Mouse (Mus musculus) liver, embryonic 14.5 days (tissue): Measurements from ENCODE around the gene Acot7. TPM values are rescaled to one million over a fixed set of nuclear protein-coding genes. Genes with fewer than 3 reads are reported as not detected.
A peak's percentile ranks its signal among the peaks of the same experiment; 100 is the strongest.

Experiments used
- ATAC-seq: fragments of 200-750 bp; cut with Nextera tagmentation; 2 replicates; pipeline ENCODE4 v1.8.0; 2017; ENCODE audit warnings: moderate number of reproducible peaks, mild to moderate bottlenecking, moderate library complexity; ENCODE audit not compliant: insufficient read depth
- DNase-seq, 3 experiments: peaks; one replicate each; pipeline ENCODE4 v3.0.0-alpha.2; 2012 to 2013; ENCODE audit warnings: low read depth in 3 of 3, low spot score in 3 of 3
- H3K27ac ChIP-seq: fragments of 300-500 bp; sonication (generic); 2 replicates; pipeline ENCODE4 v1.5.1; 2014; ENCODE audit warnings: moderate library complexity, mild to moderate bottlenecking, control low read depth, inconsistent platforms
- H3K27me3 ChIP-seq: fragments of 300-500 bp; sonication (generic); 2 replicates; pipeline ENCODE4 v1.6.1; 2014; ENCODE audit warnings: mild to moderate bottlenecking, low read length, moderate library complexity; ENCODE audit not compliant: control insufficient read depth, insufficient read depth
- H3K36me3 ChIP-seq: fragments of 300-500 bp; sonication (generic); replicated peaks from 2 replicates; pipeline ENCODE4 v1.6.1; 2014; ENCODE audit warnings: low read depth; ENCODE audit not compliant: control insufficient read depth, insufficient read depth
- H3K4me1 ChIP-seq, 2 experiments: fragments of 200-500 bp in 1 of 2; fragments of 300-500 bp in 1 of 2; sonication (generic) in 1 of 2; replicated peaks; 2 replicates each; pipeline ENCODE4 v1.6.1; 2012 to 2014; ENCODE audit warnings: antibody characterized with exemption in 1 of 2, inconsistent platforms in 1 of 2, low read length in 1 of 2; ENCODE audit not compliant: control insufficient read depth in 2 of 2, insufficient read depth in 2 of 2
- H3K4me2 ChIP-seq: fragments of 300-500 bp; sonication (generic); 2 replicates; pipeline ENCODE4 v1.6.1; 2014; ENCODE audit warnings: low read depth, mild to moderate bottlenecking, control low read depth, moderate library complexity
- H3K4me3 ChIP-seq, 2 experiments: fragments of 200-500 bp in 1 of 2; fragments of 300-500 bp in 1 of 2; sonication (generic) in 1 of 2; 2 replicates each; pipeline ENCODE4 v1.5.1; 2012 to 2014; ENCODE audit warnings: low read depth in 2 of 2, low read length in 2 of 2, mild to moderate bottlenecking in 2 of 2, control low read depth in 1 of 2, inconsistent platforms in 1 of 2, moderate library complexity in 1 of 2; ENCODE audit not compliant: insufficient read depth in 1 of 2
- H3K9ac ChIP-seq: fragments of 300-500 bp; sonication (generic); replicated peaks from 2 replicates; pipeline ENCODE4 v1.6.1; 2014; ENCODE audit warnings: mild to moderate bottlenecking, control low read depth, moderate library complexity
- H3K9me3 ChIP-seq: fragments of 300-500 bp; sonication (generic); 2 replicates; pipeline ENCODE4 v1.6.1; 2016; ENCODE audit warnings: low read length, mixed read lengths; ENCODE audit not compliant: control insufficient read depth
- CTCF ChIP-seq: IDR thresholded peaks from 2 replicates; pipeline ENCODE4 v1.5.1; 2016; ENCODE audit warnings: antibody characterized with exemption, low read depth, control low read depth
- EP300 ChIP-seq: IDR thresholded peaks from 2 replicates; pipeline ENCODE4 v1.6.1; 2016; ENCODE audit warnings: antibody characterized with exemption, low read depth
- WGBS: fragments of 180-500 bp; shearing (Covaris S2); extraction: QIAGEN DNeasy Blood & Tissue Kit; methylation state at CpG from one replicate; pipeline ENCODE4 v1.1.7; 2014; ENCODE audit not compliant: insufficient replicate concordance; 5-methylcytosine and 5-hydroxymethylcytosine counted together
- polyA plus RNA-seq, 2 experiments: library from polyadenylated mRNA; depleted of rRNA in 1 of 2; stranded (reverse) in 1 of 2; unstranded in 1 of 2; fragments of >200 nt; fragmentation: Nextera tagmentation in 1 of 2; extraction: Ambion mirVana in 1 of 2; gene quantifications; 2 replicates each; pipeline versions ENCODE4 v1.2.1 to v1.2.3; 2012 to 2014

The Acot7 gene
- polyA plus RNA-seq, 2 experiments = 12.5 to 13.0 TPM

DNA sequence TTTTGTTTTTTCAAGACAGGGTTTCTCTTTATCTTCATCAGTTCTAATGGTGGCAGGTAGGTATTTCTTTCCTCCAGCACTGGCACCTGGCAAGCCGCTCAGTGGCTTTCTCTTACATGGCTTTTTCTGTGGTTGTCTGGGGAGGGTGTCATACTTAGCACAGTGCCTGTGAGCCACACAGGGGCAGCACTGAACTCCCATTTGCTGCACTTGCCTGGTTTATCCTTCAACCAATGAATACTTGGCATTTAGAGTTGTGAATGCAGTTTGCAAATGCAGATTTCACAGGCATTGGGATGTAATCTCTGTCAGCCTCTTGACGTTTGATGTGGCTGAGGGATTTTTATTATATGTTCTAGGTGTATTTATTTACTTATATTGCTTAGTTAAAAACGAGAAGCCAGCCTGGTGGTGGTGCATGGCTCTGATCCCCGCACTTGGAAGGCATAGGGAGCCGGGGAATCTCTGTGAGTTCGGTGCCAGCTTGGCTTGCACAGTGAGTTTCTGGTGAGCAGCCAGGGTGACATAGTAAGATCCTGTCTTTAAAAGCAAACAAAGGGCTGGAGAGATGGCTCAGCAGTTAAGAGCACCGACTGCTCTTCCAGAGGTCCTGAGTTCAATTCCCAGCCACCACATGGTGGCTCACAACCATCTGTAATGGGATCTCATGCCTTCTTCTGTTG is 6.6 kb downstream of the Acot7 start:
- Histone ChIP-seq H3K4me1 (peaks cover 20 to 25% of the 10 kb centered on the region in 2 experiments), H3K9ac (no peak overlapping the region), H3K36me3 (no peaks in the 10 kb centered on the region), H3K4me3 (no peak overlapping the region), H3K27ac (no peak overlapping the region), H3K9me3 (no peaks in the 10 kb centered on the region), H3K4me2 (no peak overlapping the region), H3K27me3 (peaks cover under 1% of the 10 kb centered on the region; the same call in 1 of the 2 replicates)
- TF ChIP-seq CTCF = peak; percentile 41
- TF ChIP-seq EP300 = no peak
- ATAC-seq (no peak), DNase-seq (no peak)
- WGBS = 63% methylated on average over 7 of the region's 7 CpGs

- Histone ChIP-seq H3K27ac (no peak overlapping the region), H3K36me3 (no peaks in the 10 kb centered on the region), H3K9me3 (no peaks in the 10 kb centered on the region), H3K4me2 (peak overlapping the region; percentile 43), H3K4me1 (peaks cover 25 to 31% of the 10 kb centered on the region in 2 experiments), H3K27me3 (no peaks in the 10 kb centered on the region), H3K4me3 (no peak overlapping the region), H3K9ac (no peak overlapping the region)
- peak; percentile 70; the same call in 1 of the 2 replicates for ATAC-seq
- peak; percentile 52 for TF ChIP-seq CTCF
- TF ChIP-seq EP300 = no peak
- 3% methylated on average over 3 of the region's 3 CpGs for WGBS
- DNase-seq = peak; percentile 41 to 59 (median 50)
These were observed 7.2 kb downstream of the Acot7 start for GRCm38 (mm10) chr4:152185137-152185509.

DNA sequence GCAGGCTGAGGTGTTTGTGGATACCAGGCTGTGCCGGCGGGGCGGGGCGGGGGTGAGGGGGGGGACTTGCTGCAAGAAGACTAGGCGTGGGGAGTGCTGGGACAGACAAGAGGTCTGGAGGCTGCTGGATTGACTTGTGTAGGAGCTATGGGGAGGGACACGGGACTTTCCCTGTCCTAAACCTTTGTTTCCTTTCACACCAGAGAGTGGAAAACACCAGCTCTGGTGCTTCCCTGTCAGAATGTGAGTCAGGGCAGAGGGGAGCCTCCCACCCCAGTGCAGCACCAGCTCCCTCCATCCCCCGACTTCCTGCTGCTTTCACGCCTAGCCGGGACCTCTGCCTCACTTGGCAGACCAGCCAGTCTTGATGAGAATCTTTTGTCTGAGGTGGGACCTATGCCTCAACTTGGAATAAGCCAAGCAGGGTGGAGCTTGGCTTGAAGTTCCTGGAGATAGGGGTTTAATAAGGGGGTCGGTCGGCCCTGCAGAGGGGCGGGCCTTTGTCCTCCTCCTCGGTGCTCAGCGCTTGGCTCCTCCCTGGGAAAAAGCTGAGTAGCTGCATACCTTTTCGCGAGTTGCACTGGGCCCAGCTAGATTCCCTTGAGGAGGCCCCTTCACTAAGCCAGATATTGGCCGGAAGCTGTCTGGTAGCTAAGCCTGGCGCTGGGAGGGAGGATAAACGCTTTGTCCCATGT is 7.7 kb downstream of the Acot7 start:
- no peak overlapping the region for H3K4me3 ChIP-seq
- no peaks in the 10 kb centered on the region for H3K36me3 ChIP-seq
- no peaks in the 10 kb centered on the region for H3K27me3 ChIP-seq
- no peak overlapping the region for H3K9ac ChIP-seq
- 9% methylated on average over 19 of the region's 19 CpGs for WGBS
- peak overlapping the region; percentile 43 for H3K4me2 ChIP-seq
- H3K9me3 ChIP-seq = no peaks in the 10 kb centered on the region
- no peak for TF ChIP-seq CTCF
- no peak for TF ChIP-seq EP300
- no peak overlapping the region for H3K27ac ChIP-seq
- DNase-seq (no peak), ATAC-seq (peak; percentile 34; the same call in 1 of the 2 replicates)
- peaks cover 26 to 36% of the 10 kb centered on the region in 2 experiments for H3K4me1 ChIP-seq

GRCm38 (mm10) chr4:152186205-152187082 is 8.5 kb downstream of the Acot7 start:
- Histone ChIP-seq H3K9ac (no peak overlapping the region), H3K4me1 (peaks cover 29 to 41% of the 10 kb centered on the region in 2 experiments), H3K4me3 (no peak overlapping the region), H3K36me3 (no peaks in the 10 kb centered on the region), H3K27ac (no peak overlapping the region), H3K4me2 (peak overlapping the region; percentile 43), H3K9me3 (no peaks in the 10 kb centered on the region), H3K27me3 (no peaks in the 10 kb centered on the region)
- 27% methylated on average over 14 of the region's 14 CpGs for whole genome bisulfite sequencing
- TF ChIP-seq CTCF (no peak), EP300 (no peak)
- DNase-seq (no peak), ATAC-seq (no peak)
